Mouse (Mus musculus): Measurements from ENCODE around the gene Orm1.

GRCm38 (mm10) chr4:63388029-63388428 lies 43.7 kb downstream of the Orm1 start:
- TF ChIP-seq RAD21 (IDR thresholded peaks at IDR 0.05; ENCODE audit: low read depth, low read length) = no peak
- no peak for TF ChIP-seq BHLHE40 (IDR thresholded peaks at IDR 0.05; ENCODE audit: low read depth, low read length)
- TF ChIP-seq CTCF (conservative IDR thresholded peaks at IDR 0.05 in 1 of 2, IDR thresholded peaks at IDR 0.05 in 1 of 2; ENCODE audit: low read depth in 2 of 2, low read length in 2 of 2) = no peak
- TF ChIP-seq ZKSCAN1 (IDR thresholded peaks at IDR 0.05; ENCODE audit: borderline replicate concordance, low read depth, low read length) = no peak
- TF ChIP-seq SIN3A (IDR thresholded peaks at IDR 0.05; ENCODE audit: low read length) = no peak
- no peak for TF ChIP-seq MAFK (IDR thresholded peaks at IDR 0.05; ENCODE audit: insufficient replicate concordance, low read length)
- TF ChIP-seq POLR2A (IDR thresholded peaks at IDR 0.05; ENCODE audit: low read depth, low read length) = no peak
- TF ChIP-seq RCOR1 (conservative IDR thresholded peaks at IDR 0.05; ENCODE audit: low read depth, low read length) = no peak
- TF ChIP-seq ZNF384 (IDR thresholded peaks at IDR 0.05; ENCODE audit: low read depth, low read length) = no peak
- TF ChIP-seq IRF4 (IDR thresholded peaks at IDR 0.05; ENCODE audit: low read depth, low read length) = no peak
- no peak for TF ChIP-seq ELF1 (IDR thresholded peaks at IDR 0.05; ENCODE audit: low read depth, low read length)
- TF ChIP-seq NRF1 (IDR thresholded peaks at IDR 0.05; ENCODE audit: low read depth, low read length) = no peak
- no peak for TF ChIP-seq TCF12 (IDR thresholded peaks at IDR 0.05; ENCODE audit: low read depth, low read length)

All from CH12.LX (cell line).